Mouse (Mus musculus): ENCODE measurements at regions not wholly inside any gene's neighbourhood (a gene's known extent, or its start where the extent isn't known, plus 50 kb on each side); places are given as distances from the start of the nearest gene placed in this dataset.

DNA sequence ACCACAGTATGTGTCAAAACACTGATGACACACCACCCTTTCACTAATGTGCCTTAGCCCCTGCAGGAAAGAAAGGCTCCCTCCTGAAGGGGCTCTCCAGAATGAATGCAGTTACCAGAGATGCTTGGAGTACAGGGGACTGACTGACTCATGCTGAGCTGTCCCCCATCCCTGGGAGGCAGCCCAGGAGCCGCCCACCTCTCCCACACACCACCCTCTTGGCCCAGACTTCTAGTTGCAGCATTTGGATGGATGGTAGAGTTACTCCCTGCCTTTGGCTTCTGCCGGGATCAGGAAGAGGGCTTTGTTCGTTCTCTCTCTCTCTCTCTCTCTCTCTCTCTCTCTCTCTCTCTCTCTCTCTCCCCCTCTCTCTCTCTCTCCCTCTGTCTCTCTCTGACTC, 53.4 kb upstream of the Jun start:
- no peak for DNase-seq (ENCODE audit: low spot score)

GRCm38 (mm10) chr4:95105926-95106622, 54.1 kb upstream of the Jun start:
- peak; percentile 85 for DNase-seq (ENCODE audit: low spot score)

- peak; percentile 40 for DNase-seq (ENCODE audit: low spot score)
Measured at GRCm38 (mm10) chr4:95106881-95107665, 55.1 kb upstream of the Jun start.

DNA sequence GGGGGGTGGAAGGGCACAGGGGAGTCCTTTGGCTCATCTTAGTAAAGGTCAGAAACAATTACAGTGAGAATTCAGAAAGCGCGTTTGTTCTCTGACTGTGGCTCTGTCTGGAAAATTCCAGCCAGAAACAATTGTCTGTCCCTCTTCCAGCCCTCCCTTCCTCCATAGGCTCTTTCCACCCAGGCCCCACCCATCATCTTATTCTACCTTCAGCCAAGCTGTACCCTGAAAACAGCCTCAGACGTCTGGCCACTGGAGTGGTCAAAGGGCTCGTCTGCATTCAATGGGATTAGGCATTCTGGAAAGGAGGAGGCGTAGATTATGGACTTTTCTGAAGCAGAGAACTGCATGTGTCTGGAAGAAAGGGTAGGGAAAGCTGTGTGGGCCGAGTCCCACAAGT, 56.8 kb upstream of the Jun start:
- DNase-seq (ENCODE audit: low spot score): no peak

GRCm38 (mm10) chr4:95110828-95111227, 58.8 kb upstream of the Jun start:
- DNase-seq (ENCODE audit: low spot score): no peak

DNA sequence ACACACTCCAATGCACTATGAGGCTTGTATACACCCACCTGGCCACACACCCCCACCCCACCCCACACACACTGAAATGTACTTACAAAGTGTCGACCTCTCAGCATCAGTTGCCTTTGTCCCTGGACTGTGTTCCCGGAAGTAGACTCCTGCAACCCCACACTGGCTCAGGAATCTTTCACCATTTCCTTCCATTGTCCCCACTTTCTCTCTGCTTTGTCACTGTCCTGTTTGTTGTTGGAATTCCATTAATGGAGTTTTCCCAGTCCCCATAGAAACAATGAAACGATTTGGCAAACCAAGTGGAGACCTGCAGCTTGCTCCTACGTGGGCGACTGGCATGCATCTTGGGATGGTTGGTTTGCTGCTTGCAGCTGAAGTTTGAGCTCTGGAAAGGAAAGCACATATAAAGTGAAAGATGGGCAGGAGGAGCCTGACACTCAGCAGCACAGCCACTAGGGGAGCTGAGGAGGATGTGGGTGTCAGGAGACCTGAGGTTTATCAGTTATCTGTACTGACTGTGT, 65.2 kb upstream of the Jun start:
- DNase-seq (ENCODE audit: low spot score): peak; percentile 30

DNA sequence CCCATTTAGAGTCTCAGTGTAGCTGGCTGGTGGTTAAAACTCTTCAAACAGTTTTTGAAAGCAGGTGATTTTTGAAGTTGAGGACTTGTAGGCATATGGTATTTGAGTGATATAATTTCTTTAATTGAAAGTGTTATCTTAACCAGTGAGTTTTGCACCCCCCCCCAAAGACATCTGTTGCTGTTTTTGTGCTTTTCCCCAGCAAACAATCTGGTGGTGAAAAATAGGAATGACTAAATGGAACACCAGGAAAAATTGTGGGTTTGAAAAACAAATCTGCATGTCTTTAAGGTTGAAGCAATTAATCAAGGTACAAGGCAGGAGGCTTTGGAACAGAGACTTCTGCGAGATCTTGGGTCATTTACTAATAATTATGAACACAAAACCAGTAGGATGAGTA, 68.9 kb upstream of the Jun start:
- no peak for DNase-seq (ENCODE audit: low spot score)

- no peak for DNase-seq (ENCODE audit: low spot score)
Measured at GRCm38 (mm10) chr4:95125346-95125745, 73.3 kb upstream of the Jun start.

GRCm38 (mm10) chr4:95127970-95128369, 75.9 kb upstream of the Jun start:
- DNase-seq (ENCODE audit: low spot score): no peak

DNA sequence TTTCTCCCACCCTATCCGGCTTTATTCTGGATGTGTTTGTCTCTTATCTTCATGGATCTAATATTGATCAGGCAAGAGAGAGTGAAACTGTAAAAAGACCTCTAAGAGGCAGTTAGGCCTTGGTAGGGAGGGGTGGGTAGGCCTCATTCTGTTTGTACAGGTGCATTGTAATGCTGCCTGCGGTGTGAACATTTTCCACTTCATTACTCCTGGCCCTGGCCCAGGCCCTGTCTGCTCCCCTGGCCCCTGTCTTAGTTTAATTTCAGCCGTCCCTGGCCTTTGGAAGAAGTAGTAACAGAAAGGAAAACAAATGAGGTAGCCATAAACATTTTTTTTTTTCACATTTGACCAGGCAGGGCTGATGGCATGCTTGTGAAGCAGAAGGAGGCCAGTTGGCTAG, 81.8 kb upstream of the Jun start:
- no peak for DNase-seq (ENCODE audit: low spot score)

DNA sequence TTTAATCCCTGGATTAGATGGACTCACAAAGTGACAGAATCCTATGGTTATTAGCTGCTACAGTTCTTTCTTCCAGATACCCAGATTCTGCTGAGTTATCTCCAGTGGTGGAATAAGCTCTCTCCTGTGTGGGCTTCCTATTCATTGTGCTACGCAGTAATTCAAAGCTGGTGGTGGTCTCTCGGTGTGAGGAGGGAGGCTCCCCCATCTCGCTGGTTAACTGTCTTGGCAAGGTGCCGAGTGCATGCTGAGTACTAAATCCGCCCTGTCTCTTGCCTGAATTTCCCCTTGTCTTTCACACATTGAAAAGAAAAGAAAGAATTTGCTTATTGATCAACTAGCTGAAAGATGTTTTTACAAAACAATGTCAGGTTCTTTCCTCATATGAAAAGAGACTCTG, 82.6 kb upstream of the Jun start:
- DNase-seq (ENCODE audit: low spot score): no peak

- DNase-seq (ENCODE audit: low spot score): no peak
Measured at GRCm38 (mm10) chr4:95137413-95138143, 85.6 kb upstream of the Jun start.

DNA sequence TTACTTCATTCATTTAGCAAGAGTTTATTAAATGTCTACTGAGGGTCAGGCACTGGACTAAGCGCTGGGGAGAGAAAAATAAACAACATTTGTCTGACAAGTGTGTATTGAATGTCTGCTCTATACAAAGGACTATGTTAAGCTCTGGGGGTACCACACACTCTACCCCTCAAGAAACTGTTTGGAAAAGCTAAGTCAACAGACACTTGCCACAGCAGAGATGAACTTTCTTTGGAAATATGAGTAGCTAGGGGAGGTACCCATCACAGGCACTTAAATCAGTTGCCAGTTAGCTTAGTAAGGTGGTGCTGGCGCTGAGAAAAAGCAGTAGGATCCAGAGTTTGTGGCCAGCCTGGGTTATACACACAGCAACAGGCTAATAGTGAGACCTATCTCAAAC, 86.7 kb upstream of the Jun start:
- DNase-seq (ENCODE audit: low spot score): no peak

- DNase-seq (ENCODE audit: low spot score): no peak
Measured at GRCm38 (mm10) chr4:95141253-95141652, 89.2 kb upstream of the Jun start.

- DNase-seq (ENCODE audit: low spot score): no peak
Measured at GRCm38 (mm10) chr4:95143130-95143529, 91.1 kb upstream of the Jun start.

DNA sequence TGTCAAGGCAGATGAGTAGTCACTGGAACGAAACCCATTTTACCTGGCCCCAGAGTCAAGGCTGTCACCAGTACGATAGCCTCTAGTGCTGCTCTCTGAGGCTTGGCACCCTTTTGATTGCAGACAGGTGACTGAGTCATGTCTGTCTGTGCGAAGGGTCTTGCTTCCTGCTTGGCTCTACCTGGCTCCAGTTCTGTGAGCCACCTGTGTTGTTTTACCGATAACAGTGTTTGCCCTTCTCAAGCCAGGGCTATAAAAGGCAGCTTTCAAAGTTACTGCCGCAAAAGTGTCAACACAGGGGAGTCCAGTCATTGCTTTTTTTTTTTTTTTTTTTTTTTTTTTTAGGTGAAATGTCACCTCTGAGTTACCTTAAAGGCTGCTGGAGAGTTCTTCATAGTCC, 91.6 kb upstream of the Jun start:
- DNase-seq (ENCODE audit: low spot score): no peak

GRCm38 (mm10) chr4:95144440-95144839, 92.4 kb upstream of the Jun start:
- DNase-seq (ENCODE audit: low spot score): no peak

DNA sequence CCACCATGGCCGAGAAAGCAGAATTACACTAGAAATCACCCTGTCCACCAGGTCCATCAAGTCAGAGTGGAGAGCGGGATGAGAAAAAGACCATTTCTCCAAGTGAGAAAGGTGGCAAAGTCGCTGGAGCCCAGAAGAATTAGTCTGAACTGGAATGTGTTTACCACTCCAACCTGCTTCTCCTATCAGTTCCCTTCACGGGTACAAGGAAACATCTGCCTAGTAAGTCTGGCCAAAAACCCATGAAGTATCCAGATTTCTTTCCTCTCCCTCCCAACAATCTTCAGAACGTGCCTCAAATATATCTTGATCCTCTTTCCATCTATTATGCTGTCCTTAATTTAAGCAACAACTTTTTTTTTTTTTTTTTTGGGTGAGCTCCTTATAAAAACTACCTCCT, 94.2 kb upstream of the Jun start:
- no peak for DNase-seq (ENCODE audit: low spot score)

GRCm38 (mm10) chr4:95148665-95149064, 96.6 kb upstream of the Jun start:
- DNase-seq (ENCODE audit: low spot score): no peak

DNA sequence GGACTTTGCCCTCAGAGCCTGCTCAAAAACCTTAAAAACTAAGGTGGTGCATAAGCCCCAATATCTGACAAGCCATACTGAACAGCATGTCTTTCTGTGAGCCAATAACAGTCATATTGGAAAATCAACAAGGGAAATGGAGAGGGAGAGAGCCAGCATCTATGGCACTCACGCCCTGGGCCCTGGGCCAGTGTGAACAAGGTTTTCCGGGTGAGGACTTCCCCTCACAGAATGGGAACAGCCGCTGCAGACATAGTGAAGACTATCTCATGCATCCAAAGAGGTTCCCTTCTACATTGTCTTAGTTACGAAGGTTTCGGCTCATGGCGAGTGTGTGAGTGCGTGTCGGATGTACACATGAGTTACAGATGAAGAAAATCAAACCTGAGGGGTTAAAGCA, 99.7 kb upstream of the Jun start:
- no peak for DNase-seq (ENCODE audit: low spot score)

DNA sequence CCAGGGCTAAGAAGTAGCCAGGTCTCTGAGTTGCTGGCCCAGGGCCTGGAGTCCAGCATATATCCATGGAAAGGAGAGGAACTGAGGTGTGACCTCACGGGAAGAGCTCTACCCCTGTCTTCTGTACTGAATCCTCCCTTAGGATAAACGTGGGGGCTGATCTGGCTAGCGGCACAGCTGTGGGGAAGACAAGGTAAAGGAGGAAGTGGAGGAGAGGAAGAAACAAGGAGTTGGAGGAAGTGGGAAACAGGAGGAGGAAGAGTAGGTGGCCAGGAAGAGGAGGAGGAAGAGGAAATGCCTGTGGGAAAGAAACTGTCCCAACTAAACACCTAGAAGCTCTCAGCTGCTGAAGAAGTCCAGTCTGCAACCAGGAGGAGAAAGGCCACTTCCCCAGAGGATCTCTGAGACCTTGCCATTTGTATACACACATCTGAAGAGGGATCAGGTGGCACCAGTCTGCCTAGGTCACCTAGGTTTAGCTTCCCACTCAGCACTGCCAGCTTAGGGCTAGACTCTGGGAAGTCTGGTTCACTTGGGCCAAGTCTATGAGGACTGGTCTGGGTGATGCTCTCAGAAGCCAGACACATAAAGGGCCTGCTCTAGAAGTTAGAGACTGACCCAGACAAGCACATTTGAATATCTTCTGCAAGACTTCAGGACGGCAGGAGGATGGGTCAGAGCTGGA, 100.6 kb upstream of the Jun start:
- no peak for DNase-seq (ENCODE audit: low spot score)

Data from thymus, postnatal 0 days (tissue).